ENCODE assay signal across 21 mouse cellular contexts in genomic region chr15:88386711-88387110, GRCm38 (mm10).
DNase-seq lines count a peak whose midpoint lies in the region; ATAC-seq lines count a peak whose summit lies in the region.
"Had no signal": no experiment of that assay in that cellular context is flagged by ENCODE, and none has a peak within 500 bp of the region (broad histone marks: within the 10 kb centered on the region; RNA-seq: fewer than 3 reads in every experiment).

No protein-coding gene starts in this region.

- no peaks in the 10 kb centered on the region for H3K9me3 ChIP-seq in forebrain, embryonic 13.5 days (replicated peaks)
- no peaks in the 10 kb centered on the region for H3K9me3 ChIP-seq in forebrain, embryonic 15.5 days
- no peaks in the 10 kb centered on the region for H3K9me3 ChIP-seq in forebrain, embryonic 16.5 days (ENCODE audit: control insufficient read depth, low read length)
- H3K9me3 ChIP-seq: embryonic facial prominence, embryonic 12.5 days; heart, embryonic 10.5 days; intestine, embryonic 15.5 days had no signal

- 0 out of 2 replicates have a peak overlapping the region, but pooled peaks have one; percentile 41 for H3K27ac ChIP-seq in forebrain, embryonic 13.5 days
- no peak overlapping the region for H3K27ac ChIP-seq in forebrain, embryonic 15.5 days (replicated peaks)
- H3K27ac ChIP-seq in forebrain, embryonic 16.5 days (ENCODE audit: low read length), result no peak overlapping the region
- H3K27ac ChIP-seq: embryonic facial prominence, embryonic 12.5 days; heart, embryonic 10.5 days; hindbrain, embryonic 14.5 days; intestine, embryonic 15.5 days had no signal

- H3K4me1 ChIP-seq in forebrain, embryonic 13.5 days, result peaks cover 23% of the 10 kb centered on the region
- H3K4me1 ChIP-seq in forebrain, embryonic 15.5 days, result peaks cover 15% of the 10 kb centered on the region
- H3K4me1 ChIP-seq in forebrain, embryonic 16.5 days (replicated peaks; ENCODE audit: control insufficient read depth, insufficient read depth, low read length), result peaks cover 11% of the 10 kb centered on the region
- H3K4me1 ChIP-seq: embryonic facial prominence, embryonic 12.5 days; heart, embryonic 10.5 days; intestine, embryonic 15.5 days had no signal

- ATAC-seq in forebrain, embryonic 13.5 days, result no peak
- no peak for ATAC-seq in forebrain, embryonic 15.5 days (replicated peaks)
- peak; percentile 55; the same call in 1 of the 2 replicates for ATAC-seq in forebrain, embryonic 16.5 days
- ATAC-seq: CD4-positive, CD25-positive, alpha-beta regulatory T cell, adult 4 months; intestine, embryonic 15.5 days had no signal

- WGBS in forebrain, embryonic 13.5 days, result 33% methylated on average over 6 of the region's 6 CpGs
- WGBS in forebrain, embryonic 15.5 days, result 18% methylated on average over 6 of the region's 6 CpGs
- WGBS in forebrain, embryonic 16.5 days, result 18% methylated on average over 6 of the region's 6 CpGs

- H3K9ac ChIP-seq in forebrain, embryonic 13.5 days, result no peak overlapping the region
- H3K9ac ChIP-seq in forebrain, embryonic 15.5 days (replicated peaks), result no peak overlapping the region
- no peak overlapping the region for H3K9ac ChIP-seq in forebrain, embryonic 16.5 days (replicated peaks; ENCODE audit: low read depth, low read length)
- H3K9ac ChIP-seq: embryonic facial prominence, embryonic 12.5 days; hindbrain, embryonic 14.5 days; intestine, embryonic 15.5 days had no signal

- H3K36me3 ChIP-seq in forebrain, embryonic 13.5 days (ENCODE audit: poor library complexity, severe bottlenecking), result no peaks in the 10 kb centered on the region
- H3K36me3 ChIP-seq in forebrain, embryonic 15.5 days, result no peaks in the 10 kb centered on the region
- H3K36me3 ChIP-seq in forebrain, embryonic 16.5 days (ENCODE audit: control insufficient read depth, insufficient read depth), result no peaks in the 10 kb centered on the region
- H3K36me3 ChIP-seq: embryonic facial prominence, embryonic 12.5 days; G1E; heart, embryonic 10.5 days; intestine, embryonic 15.5 days had no signal

- DNase-seq in adrenal gland, adult (ENCODE audit: inconsistent age in 2 of 2, low spot score in 1 of 2), result peak; percentile 38 to 78
- no peak for DNase-seq in adrenal gland, adult 18-20 months (ENCODE audit: low spot score in 2 of 2)
- DNase-seq in adrenal gland, postnatal 14 days, result peak; percentile 25
- DNase-seq in spleen, postnatal 4 days (ENCODE audit: low spot score in 2 of 2), result no peak
- DNase-seq: B cell, adult 2 months; cerebellum, adult 11-12 months; cerebellum, adult 9-10 months; cerebellum, postnatal 25 days; heart, adult 18-20 months; heart, postnatal 10 days; heart, postnatal 4 days; kidney, adult 18-20 months had no signal

- no peak overlapping the region for H3K4me3 ChIP-seq in forebrain, embryonic 13.5 days
- no peak overlapping the region for H3K4me3 ChIP-seq in forebrain, embryonic 15.5 days
- H3K4me3 ChIP-seq in forebrain, embryonic 16.5 days (replicated peaks; ENCODE audit: low read length), result no peak overlapping the region
- H3K4me3 ChIP-seq: embryonic facial prominence, embryonic 12.5 days; heart, embryonic 10.5 days; intestine, embryonic 15.5 days had no signal

- no peak overlapping the region for H3K4me2 ChIP-seq in forebrain, embryonic 13.5 days
- H3K4me2 ChIP-seq in forebrain, embryonic 15.5 days (replicated peaks), result no peak overlapping the region
- no peak overlapping the region for H3K4me2 ChIP-seq in forebrain, embryonic 16.5 days (ENCODE audit: low read length)
- H3K4me2 ChIP-seq: embryonic facial prominence, embryonic 12.5 days; hindbrain, embryonic 14.5 days; intestine, embryonic 15.5 days had no signal

- H3K27me3 ChIP-seq in forebrain, embryonic 13.5 days, result peaks cover 15% of the 10 kb centered on the region
- H3K27me3 ChIP-seq in forebrain, embryonic 15.5 days, result no peaks in the 10 kb centered on the region
- no peaks in the 10 kb centered on the region for H3K27me3 ChIP-seq in forebrain, embryonic 16.5 days (replicated peaks; ENCODE audit: control insufficient read depth, insufficient read depth, low read length)
- H3K27me3 ChIP-seq: embryonic facial prominence, embryonic 12.5 days; intestine, embryonic 15.5 days had no signal

Comparison
In these comparisons a context has a peak if more than half of its experiments do, and no peak if none do; other contexts are left out.
1. DNase-seq: peak in adrenal gland, adult (2 of 2) and adrenal gland, postnatal 14 days (single experiment); none in adrenal gland, adult 18-20 months (0 of 2) and spleen, postnatal 4 days (0 of 2).